Mouse (Mus musculus) hindlimb bud, embryonic 11.5 days (tissue): Measurements from ENCODE around the gene Crip1.

Experiments used
- DNase-seq: peaks from one replicate; pipeline ENCODE4 v3.0.0-alpha.2; 2012; ENCODE audit warnings: low read depth, low spot score; ENCODE audit errors: extremely low spot score

Crip1 gene

DNA sequence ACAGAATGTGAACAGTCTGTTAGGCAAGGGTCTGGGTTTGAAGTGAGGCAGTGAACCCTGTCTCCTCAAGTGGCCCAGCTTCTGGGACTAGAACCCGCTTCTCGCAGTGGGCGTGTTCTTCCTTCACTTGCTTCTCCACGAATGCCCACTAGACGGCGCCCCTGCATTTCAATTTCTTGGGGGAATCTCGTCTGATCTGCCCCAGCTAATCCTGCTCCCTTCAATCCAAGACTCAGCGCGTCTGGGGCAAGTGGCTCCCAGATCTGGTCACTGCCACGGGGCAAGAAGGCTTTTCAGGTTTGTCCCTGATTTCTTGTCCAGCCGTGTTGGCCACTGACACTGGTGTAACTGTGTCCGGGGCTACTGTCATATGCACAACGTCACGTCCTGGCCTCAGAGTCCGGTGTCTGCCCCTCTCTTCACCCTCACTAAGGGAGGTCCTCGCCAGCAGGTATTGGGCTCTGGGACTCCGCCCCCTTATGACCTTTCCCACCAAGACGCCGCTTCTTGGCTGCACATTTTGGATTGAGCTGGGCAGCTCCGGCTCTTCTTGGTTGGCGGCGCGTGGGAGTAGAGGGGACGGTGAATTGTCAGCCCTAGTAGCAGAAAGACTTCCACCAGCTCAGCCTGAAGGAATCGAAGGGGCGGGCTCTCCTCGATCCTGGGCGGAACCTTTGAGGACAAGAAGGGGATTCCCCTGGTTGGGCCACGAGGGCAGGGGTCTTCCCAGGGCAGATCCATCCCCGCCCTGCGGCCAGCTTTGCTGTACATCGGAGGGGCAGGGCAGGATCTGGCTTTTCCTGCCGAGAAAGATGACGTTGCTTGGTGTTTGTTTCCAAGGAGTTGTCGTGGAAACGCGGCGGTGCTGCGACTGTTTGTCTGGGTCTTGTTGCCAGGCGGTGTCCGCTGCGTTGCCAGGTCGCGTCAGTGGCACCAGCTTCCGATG is at the start of gene Crip1:
Crip1 (plus strand) TSS at position 205 of the 946 bp plus-strand sequence.
- DNase-seq, result no peak

DNA sequence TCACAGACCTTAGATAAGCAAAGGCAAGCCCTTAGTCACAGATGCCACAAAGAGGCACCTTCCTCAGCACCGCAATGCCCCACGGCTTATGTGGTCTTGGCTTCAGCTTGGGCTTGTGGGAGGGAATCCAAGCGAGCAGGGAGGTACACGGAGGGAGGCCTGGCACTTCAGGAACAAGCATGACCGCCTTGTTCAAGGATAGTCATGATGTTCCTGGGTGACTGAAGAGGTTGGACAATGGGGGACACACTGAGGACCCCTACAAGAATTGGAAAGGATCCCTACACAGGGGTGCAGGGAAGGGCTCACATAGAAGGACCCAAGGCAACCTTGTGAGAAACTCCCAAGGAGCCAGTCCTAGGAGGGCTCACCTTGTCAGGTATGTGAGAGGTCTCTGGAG is 49.1 kb upstream of the Crip1 start:
- no peak for DNase-seq

DNA sequence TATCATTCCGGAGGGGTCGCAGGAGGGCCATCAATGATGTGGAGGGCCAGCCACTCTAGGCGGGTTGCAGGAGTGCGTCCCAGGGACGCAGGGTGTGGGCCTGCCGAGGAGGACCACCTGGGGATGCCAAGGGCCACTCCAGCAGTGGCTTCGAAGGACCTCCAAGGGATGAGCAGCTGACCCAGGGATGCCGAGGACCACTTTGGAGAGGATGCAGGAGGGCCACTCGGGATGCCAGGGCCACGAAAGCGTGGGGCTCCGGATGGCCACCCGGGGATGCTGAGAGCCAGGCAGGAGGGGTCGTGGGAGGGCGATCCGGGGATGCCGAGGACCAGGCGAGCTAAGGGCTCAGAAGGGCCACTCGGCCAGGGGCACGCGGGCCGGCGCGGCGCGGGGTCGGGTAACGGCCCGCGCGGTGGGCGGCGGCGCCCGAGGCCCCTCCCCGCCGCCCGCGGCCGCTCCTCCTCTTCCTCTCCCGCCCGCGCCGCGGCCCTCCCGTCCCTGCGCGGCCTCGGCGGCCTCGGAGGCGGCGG is 48.3 kb upstream of the Crip1 start, which contains the start of gene Mta1:
Mta1 (plus strand) TSS at position 530 of the 533 bp plus-strand sequence.
- no peak for DNase-seq

DNA sequence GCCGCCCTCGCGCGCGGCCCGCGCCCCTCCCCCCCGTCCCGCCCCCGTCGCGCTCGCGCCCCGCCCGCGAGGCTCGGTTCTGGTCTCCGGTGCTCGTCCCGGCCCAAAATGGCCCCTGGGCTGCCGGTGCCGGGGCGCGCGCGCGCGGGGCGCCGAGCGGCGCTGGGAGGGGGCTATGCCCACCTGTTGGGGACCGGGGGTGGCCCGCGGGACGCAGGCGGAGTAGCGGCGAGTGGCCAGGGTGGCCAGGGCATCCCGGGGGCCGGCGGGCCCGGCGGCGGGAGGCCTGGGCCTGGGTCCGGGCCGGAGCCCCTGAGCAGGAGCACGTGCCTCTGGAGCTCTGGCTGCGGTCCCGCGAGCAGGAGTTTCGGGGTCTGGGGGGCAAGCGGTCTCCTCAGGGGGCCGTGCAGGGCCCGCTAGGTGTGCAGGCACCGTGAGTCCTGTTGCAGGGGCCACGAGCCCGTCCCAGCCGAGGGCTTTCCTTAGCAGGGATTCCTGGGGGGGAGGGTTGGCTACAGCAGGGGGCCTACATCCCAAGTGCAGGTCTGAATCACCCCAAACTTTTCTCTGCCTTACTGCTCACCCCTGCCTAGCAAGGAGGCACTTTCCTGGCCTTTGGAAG is 47.5 kb upstream of the Crip1 start:
- no peak for DNase-seq

DNA sequence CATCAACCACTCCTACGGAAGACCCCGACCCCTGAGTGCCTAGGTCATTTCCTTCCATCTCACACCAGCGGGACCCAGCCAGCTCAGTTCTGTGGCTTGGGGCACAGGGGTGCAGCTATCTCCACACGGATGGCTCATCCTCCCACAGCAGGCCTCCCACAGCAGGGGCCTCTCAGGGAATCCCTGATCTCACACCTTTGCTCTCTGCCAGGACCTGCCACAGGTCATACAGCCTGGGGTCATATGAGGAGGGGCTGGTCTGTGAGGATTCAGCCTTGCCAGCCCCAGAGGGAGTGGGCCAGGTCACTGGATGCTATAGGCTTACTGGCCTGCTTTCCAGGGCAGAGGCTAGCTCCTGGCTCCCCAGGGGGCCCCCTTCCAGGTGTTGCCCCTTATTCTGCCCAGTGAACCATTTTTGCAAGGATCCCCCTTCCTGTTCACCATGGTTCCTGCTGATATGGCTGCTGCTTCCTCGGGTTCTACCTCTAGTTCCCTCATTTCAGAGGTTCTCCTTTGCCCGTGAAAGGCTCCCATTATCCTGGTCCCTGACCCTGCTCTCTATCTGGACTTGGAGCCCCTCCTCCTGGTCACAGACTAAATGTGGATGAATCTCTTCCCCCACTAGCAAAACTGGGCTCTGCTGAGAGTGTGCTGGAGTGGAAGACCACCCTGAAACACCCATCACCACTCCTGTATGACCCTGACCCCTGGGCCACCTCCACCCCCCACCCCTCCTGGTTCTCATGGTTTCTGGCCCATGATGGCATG is 46.5 kb upstream of the Crip1 start:
- DNase-seq, result no peak

DNA sequence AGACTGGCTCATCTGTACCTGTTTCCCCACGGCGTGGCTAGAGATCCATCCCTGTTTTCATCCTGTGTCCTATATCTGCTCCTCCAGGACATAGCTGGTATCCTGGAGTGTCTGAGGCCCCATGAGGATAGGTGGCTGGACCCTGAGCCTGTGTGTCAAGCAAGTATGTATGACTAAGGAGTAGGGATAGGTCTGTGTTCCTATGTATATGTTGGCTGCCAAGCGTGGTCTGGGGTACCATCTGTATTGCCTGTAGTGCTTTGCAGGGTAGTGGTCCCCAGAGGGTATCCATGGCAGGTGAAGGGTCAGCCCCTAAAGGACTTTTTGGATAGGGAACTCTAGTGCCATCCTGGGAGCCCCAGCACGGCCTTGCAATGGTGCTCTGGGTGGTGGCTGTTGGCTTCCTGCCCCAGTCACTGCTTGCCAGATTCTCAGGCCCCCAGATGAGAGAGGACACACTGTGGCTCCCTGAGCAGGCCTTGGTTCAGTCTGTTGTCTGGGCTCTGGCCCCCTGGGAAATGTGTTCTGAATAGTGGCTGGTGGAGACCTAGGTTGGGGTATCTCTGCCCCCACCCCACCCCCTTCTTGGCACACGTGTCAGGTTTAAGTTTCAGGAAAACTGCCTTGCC is 45.6 kb upstream of the Crip1 start:
- DNase-seq, result no peak

DNA sequence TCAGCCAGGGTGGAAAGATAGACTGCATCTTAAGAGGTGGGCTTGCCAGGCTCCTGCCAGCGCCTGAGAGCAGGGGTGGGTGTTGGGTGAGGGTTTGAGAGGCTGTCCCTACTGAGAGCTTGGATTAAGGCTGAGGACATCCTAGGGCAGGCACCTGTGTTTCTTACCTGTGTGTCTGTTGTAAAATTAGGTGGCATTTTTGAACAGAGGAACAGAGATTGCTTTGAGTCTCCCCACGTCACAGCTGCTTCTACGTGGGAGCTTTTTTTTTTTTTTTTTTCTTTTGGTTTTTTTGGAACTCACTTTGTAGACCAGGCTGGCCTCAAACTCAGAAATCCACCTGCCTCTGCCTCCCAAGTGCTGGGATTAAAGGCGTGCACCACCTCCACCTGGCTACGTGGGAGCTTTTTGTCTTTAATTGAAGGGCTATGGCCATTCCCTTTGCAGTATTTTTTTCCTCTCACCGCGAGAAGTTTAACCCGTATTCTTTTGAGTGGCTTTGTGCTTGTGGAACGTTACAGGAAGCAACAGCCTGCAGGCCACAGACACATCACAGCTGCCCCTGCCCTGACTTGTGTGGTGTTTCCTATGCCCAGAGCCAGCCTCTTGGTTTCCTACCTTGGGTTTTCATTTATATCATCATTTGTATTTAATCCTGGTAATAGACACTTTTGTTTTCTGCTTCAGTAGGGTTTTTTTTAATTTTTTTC is 44.7 kb upstream of the Crip1 start:
- no peak for DNase-seq

DNA sequence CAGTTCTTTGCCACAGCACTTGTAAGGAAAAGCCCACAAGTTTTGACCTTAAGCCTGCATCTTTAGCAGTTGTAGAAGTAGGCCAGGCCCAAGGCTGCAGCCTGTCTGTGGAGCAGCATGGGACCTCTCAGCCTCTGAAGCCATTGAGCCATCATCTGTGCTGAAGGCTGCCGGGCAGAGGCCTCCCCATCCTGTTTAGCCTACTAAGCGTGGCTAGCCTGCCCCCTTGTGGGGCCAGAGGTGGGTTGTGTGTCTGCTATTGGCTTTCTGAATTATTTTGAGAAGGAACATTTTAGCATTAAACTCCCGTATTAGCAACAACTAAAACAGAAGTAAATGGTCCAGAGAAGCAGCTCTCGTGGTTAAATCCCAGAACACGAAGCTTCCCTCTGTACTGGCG is 43.7 kb upstream of the Crip1 start:
- no peak for DNase-seq

DNA sequence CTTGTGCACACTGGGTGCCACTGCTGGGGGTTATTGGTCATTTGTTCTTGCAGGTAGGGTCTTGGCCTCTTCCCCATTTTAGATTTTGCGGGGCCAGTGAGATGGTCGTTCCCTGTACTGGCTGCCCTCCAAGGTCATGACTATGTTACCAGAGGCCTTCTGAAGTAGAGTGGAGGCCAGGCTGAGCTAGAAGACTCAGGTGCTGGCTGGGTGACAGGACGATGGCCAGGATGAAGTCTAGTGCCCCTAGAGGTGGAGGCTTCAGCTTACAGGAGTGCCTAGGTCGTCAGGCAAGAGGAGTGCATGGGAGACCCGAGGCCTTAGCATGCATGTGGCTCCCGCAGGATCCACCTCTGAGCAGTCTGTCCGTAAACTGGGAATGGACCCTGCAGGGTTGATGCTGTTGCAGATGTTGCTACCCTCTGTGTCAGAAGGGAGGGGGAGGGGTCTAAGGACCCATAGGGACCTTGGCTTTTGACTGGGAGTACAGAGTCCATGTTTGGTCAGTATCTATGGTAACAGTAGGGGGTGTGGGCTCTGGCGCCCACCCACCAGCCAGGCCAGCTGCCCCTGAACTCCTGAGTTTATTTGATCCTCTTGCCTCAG is 42.2 kb upstream of the Crip1 start:
- no peak for DNase-seq

DNA sequence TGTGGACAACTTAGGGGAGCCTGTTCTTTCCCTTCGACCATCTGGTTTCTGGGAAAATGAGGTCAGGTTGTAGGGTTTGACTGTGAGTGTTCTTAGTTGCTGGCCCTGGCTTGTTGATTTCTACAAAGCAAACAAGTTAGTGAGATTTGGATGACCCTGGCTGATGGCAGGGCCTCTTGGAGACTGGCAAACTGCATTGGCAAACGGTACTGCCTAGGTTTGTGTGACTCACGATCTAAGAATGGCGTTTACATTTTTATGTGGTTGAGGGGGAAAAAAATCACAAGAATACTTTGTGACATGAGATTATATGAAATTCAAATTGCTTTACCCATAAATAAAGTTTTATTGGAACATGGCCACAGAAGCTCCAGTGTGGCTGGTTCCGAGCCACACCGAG is 39.7 kb upstream of the Crip1 start:
- no peak for DNase-seq

DNA sequence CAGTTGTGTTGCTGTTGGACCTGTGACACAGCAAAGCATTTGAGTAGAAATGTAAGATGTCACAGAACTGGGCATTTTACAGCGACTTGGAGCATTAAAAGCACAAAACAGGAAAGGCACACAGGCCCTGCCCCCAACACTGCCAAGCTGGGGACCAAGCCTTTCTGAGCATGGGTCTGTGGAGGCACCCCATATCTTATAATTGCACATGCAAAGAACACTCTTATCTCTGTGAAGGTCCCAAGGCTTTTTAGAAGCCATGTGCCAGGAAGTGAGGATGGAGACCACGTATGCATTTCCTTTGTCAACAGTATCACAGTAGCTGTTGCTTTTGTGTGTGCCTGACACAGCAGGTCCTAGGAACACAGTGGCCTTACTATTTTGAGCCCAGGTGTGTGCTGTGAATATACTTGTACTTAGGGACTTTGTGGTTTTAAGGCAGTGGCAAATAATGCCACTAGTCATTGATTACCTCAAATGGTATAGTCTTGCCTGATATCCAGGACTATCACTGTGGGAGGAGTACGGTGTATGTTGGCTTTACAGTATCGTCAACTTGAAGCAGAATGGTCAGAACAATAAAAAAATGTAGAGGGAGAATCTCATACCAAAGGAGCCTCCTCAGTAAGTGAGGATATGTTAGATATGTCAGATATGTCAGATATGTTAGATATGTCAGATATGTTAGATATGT is 38.5 kb upstream of the Crip1 start:
- DNase-seq, result no peak

DNA sequence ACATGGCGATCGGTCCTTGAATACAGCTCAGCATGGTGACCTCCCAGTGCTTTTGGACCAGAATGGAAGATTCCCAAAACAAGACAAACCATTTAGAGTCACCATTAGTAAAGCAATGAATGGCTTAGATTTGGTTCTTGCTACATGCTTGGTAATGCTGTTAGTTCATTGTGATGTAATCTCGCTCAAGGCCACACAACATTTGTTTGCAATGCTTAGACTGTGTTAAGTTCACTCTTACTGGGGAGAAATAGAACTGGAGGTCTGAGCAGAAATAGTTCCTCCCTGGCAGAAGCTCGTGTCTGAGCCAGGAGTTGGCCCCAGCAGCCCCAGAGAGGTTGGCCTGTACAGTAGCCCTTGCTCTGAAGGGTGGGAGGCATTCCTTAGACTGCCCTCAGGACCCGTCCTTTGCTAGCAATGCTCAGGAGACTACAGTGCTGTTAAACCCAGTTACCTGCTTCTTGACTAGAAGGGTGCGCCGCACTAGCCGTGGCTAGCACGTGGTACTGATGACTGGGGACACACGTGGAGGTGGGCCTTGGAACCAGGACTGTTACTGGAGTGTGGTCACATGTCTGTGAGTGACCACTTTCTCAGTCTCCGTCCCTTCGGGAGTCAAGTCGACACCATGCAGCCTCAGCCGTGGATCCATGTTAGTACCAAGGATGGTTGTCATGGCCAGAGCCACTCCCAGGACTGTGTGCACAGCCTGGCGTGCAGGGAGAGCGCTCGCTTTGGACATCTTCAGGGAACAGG is 37.4 kb upstream of the Crip1 start:
- no peak for DNase-seq

DNA sequence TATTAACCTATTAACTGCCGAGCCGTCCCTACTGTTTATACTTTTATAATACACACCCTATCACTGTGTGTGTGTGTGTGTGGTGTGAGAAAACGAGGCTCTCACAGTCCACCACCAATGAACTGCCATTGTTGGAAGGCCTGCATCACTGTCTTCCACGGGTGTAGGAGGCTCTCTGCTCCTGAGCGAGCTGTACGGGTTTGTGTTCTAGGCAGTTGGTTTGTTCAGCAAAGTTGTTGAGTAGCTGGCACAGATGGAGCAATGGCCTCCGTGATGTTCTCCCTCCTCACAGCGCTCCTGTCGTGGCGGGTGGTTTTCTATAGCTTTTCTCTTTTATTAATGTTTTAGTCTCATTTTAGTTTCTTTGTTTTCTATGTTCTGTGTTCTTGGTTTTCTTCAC is 36.3 kb upstream of the Crip1 start:
- DNase-seq, result no peak

DNA sequence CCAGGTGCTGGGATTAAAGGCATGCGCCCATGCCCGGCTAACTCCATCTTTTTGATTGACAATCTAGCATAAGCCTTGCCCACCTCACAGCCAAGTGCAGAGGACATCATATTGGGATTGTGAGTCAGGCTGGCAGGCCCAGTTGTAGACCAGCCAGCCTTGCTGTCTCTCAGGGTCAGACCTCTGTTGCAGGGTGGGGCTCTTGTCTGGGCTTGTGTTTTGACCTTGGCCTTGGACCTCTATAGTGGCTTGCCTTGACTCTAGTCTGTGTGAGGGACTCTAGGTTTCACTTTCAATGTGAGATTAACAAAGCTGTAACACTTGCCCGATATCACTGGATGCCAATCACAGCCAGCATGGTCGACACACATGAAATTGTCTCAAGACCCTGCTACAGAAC is 32.0 kb upstream of the Crip1 start:
- no peak for DNase-seq

DNA sequence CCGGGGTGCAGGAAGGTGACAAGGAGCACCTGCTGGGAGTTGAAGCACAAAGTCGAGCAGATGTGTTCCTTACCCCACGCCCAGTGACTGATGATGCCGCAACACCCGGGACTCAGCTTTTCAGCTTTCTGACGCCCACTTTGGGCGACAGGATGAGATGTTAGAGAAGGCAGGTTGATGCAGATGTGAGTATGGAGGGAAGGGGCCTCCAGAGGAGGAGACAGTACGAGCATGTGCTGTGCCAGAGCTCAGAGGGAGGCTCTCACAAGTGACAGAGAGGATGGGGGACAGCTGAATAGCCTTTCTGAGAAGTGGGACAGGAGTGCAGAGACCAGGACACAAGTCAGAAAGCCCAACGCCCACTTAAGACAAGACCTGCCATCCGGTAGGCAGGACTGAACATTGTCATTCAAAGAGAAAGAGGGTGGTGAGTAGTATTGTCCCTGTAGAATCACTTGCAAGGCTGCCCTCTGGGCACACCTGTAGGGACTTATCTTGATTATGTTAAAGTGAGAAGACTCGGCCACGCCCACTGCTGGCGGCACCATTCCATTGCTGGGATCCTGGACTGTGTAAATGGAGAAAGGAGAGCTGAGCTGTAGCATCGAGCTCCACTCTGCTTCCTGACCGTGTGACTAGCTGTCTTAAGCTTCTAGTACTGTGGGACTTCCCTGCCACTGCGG is 31.1 kb upstream of the Crip1 start:
- no peak for DNase-seq

DNA sequence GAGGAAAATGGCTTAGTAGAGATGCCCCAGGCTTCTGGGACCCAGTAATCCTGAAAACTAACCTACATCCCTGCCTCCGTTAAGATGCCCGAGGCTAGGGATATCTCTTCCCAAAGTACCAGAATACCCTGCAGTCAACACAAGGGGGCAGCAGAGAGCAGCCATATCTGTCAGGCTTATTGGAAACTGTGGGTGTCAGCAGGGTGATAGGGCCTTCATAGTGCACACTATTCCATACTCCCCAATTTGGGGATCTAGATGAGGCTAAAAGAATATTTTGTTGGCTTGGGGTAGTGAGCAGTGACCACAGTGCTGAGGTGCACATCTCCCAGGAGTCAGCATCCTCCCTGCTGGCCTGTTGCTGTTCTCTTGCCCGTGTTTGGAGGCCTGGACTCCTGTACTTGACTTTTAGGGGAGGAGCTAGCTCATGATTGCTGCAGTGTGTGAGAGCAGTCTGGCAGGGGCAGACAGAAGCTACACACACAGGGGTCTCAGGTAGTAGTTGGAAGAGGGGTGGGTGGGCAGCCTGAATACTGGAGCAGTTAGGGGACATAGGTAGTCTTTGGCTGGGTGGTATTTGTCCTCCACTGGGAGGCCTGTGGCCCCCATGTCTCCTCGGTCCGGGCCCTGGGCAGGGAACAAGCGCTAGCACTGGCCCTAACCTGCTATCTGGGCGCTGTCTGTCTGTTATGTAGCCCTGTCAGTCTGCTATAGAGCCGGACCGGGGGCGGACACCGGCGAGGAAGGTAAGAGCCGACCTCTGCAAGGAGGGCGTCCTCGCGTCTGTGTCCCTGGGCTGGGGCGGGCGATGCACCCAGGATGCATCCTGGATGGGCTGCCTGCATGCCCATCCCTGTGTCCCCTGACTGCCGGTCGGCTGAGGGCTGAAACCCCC is 26.4 kb upstream of the Crip1 start:
- DNase-seq, result peak; percentile 41

DNA sequence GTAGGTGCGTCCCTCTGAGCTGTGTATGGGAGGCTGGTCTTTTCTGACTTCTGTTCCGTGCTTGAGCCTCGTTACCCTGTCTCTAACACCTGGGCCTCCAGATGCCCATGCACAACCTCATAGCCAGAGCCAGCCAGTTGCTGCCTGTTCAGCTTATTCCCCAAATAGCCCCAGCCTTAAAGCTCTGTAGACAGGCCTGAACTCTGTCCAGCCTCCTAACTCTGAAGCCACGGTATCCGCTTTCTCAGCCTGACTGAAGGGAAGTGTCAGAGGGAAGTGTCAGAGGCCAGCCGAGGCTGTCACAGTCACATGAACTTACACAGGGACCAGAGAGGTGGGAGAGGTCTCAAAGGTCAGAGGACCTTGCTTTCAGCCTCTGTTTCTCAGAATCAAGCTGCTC is 21.4 kb upstream of the Crip1 start:
- no peak for DNase-seq
